Mouse (Mus musculus) erythroblast, embryonic 14.5 days (primary cell): ENCODE results near the gene Sec14l5. TPM values are rescaled to one million over a fixed set of nuclear protein-coding genes. Genes with fewer than 3 reads are reported as not detected.

ENCODE experiments used
- H3K27me3 ChIP-seq: 2 replicates; pipeline ENCODE4 v1.6.1; 2012; ENCODE audit warnings: inconsistent platforms; ENCODE audit not compliant: control insufficient read depth
- H3K36me3 ChIP-seq: 2 replicates; pipeline ENCODE4 v1.6.1; 2012; ENCODE audit warnings: mild to moderate bottlenecking, inconsistent platforms; ENCODE audit not compliant: control insufficient read depth
- H3K4me1 ChIP-seq: 2 replicates; pipeline ENCODE4 v1.6.1; 2012; ENCODE audit warnings: inconsistent platforms; ENCODE audit not compliant: control insufficient read depth
- H3K4me3 ChIP-seq: replicated peaks from 2 replicates; pipeline ENCODE3; 2012; ENCODE audit warnings: moderate library complexity, mild to moderate bottlenecking, inconsistent platforms
- H3K9me3 ChIP-seq: 2 replicates; pipeline ENCODE4 v1.6.1; 2012; ENCODE audit warnings: low read length, inconsistent platforms, mixed read lengths; ENCODE audit not compliant: control insufficient read depth
- GATA1 ChIP-seq: IDR thresholded peaks from 2 replicates; pipeline ENCODE4 v1.6.1; 2012; ENCODE audit warnings: low read length, inconsistent platforms, mixed read lengths
- TAL1 ChIP-seq: IDR thresholded peaks from 3 replicates; pipeline ENCODE4 v1.6.1; 2012; ENCODE audit warnings: low read length, inconsistent platforms, mixed read lengths
- polyA plus RNA-seq: library from polyadenylated mRNA; stranded (reverse); fragments of >175 nt; gene quantifications from 2 replicates; pipeline ENCODE4 v1.2.3, GENCODE M21; 2012

The Sec14l5 gene
- polyA plus RNA-seq, 1 experiment, result not detected

DNA sequence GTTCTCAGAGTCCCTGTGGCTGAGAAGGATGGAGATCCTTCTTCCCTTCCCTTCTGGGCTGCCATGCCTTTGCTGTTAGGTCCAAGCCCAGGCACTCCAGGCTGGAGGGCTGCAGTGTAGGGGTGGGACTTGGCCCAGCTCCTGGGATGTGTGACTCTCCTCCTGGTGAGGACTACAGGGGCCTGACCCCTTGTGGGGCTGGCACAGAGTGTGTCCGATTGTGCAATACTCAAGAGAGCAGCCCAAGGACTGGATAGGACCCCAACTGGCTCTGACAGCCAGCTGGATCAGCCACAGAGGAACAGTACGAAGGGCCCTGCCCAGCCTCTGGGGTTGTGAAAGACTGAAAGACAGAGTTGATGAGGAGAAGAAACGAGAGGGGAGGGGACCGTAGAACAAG, 16.1 kb upstream of the Sec14l5 start:
- no peaks in the 10 kb centered on the region for H3K9me3 ChIP-seq
- H3K36me3 ChIP-seq, result no peaks in the 10 kb centered on the region
- no peak overlapping the region for H3K4me3 ChIP-seq
- H3K27me3 ChIP-seq, result peaks cover 46% of the 10 kb centered on the region
- TF ChIP-seq GATA1 (no peak), TAL1 (no peak)
- no peaks in the 10 kb centered on the region for H3K4me1 ChIP-seq

- peaks cover 46% of the 10 kb centered on the region for H3K27me3 ChIP-seq
Measured at GRCm38 (mm10) chr16:5131251-5131922, 15.5 kb upstream of the Sec14l5 start.

DNA sequence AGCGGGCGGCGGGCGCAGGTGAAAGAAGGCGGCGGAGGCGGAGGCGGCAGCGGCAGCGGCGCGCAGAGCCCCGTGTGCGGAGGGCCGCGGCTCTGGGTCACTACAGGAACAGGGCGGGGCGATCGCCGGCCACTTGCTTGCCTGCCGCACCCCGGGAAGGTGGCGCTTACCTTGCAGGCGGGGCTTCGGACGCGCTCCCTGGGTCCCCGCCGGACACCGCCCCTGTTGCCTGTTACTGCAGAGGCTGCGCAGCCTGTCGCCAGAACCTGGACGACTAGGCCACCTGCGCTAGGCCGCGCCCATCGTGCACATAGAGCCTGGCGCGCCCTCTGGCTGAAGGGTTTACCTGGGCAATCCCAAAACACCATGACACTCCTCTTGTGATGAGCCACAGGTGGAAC, 14.5 kb upstream of the Sec14l5 start, which contains the start of gene Ppl:
Ppl (minus strand) TSS at position 21 of the 401 bp plus-strand sequence.
- Histone ChIP-seq H3K27me3 (peaks cover 46% of the 10 kb centered on the region), H3K4me1 (no peaks in the 10 kb centered on the region), H3K4me3 (peak within 1 kb of the TSS; percentile 47), H3K36me3 (no peaks in the 10 kb centered on the region), H3K9me3 (no peaks in the 10 kb centered on the region)
- no peak for TF ChIP-seq TAL1
- TF ChIP-seq GATA1, result no peak

More at GRCm38 (mm10) chr16:5131251-5131922, 15.5 kb upstream of the Sec14l5 start:
- peak overlapping the region; percentile 47 for H3K4me3 ChIP-seq
- TF ChIP-seq TAL1, result no peak
- no peak for TF ChIP-seq GATA1
- no peaks in the 10 kb centered on the region for H3K9me3 ChIP-seq
- no peaks in the 10 kb centered on the region for H3K4me1 ChIP-seq
- no peaks in the 10 kb centered on the region for H3K36me3 ChIP-seq

GRCm38 (mm10) chr16:5134623-5135330, 12.1 kb upstream of the Sec14l5 start:
- H3K4me3 ChIP-seq, result no peak overlapping the region
- no peak for TF ChIP-seq TAL1
- TF ChIP-seq GATA1, result no peak
- no peaks in the 10 kb centered on the region for H3K9me3 ChIP-seq
- no peaks in the 10 kb centered on the region for H3K4me1 ChIP-seq
- peaks cover 41% of the 10 kb centered on the region for H3K27me3 ChIP-seq
- no peaks in the 10 kb centered on the region for H3K36me3 ChIP-seq

DNA sequence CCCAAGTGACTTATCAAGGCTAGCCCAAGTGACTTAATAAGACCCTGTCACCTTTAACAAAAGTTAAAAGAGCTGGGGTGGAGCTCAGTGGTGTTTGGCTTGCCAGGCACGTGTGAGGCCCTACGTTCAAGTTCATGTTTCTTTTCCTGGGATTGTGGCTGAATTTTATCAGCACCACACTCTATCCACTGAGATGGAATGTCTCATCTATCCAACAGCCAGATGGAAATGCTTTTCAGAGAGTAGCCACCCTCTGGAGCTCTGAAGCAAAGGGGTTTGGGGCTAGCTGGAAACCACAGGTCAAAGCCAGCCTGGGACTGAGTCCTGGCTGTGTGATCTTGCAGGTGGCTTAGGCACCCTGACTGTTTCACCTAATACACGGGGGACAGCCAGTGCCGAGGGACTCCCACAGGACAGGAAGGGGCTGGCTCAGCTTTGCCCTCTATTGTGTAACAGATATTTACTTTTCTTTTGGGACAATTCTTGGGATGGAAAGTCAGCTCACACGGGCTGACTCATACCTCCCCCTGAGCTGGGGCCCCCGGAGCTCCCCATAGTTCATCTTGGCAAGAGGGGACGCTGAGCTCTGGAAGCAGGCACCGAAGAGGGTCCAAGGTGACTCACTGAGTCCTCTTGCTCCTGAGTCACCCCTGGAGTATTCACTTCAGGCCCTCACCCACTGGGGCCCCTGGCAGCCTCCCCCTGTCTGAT, 11.2 kb upstream of the Sec14l5 start:
- Histone ChIP-seq H3K36me3 (no peaks in the 10 kb centered on the region), H3K4me3 (no peak overlapping the region), H3K9me3 (no peaks in the 10 kb centered on the region), H3K4me1 (no peaks in the 10 kb centered on the region), H3K27me3 (peaks cover 34% of the 10 kb centered on the region)
- TF ChIP-seq GATA1 (no peak), TAL1 (no peak)

DNA sequence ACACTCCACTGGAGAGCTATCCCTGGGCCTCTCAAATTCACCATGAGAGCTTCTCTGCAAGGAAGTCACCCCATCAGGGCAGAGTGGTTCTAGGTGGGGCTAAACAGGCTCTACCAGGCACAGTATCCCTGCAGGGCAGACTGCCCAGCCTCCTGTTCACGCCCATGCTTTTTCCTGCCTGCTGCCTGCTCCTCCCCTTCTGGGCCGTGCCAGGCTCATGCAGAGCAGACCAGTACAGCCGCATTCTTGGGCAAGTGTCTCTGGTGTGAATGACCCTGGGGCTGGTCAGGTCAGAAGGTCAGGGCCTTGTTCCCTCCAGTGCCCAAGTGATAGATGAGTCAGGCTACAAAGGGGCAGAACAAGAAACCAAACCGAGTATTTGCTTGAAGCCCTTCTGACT, 10.4 kb upstream of the Sec14l5 start:
- TF ChIP-seq GATA1, result no peak
- no peak for TF ChIP-seq TAL1
- H3K27me3 ChIP-seq, result peaks cover 26% of the 10 kb centered on the region
- H3K9me3 ChIP-seq, result no peaks in the 10 kb centered on the region
- no peaks in the 10 kb centered on the region for H3K36me3 ChIP-seq
- H3K4me1 ChIP-seq, result no peaks in the 10 kb centered on the region
- no peak overlapping the region for H3K4me3 ChIP-seq

- no peaks in the 10 kb centered on the region for H3K36me3 ChIP-seq
- H3K4me1 ChIP-seq, result no peaks in the 10 kb centered on the region
- no peak overlapping the region for H3K4me3 ChIP-seq
- TF ChIP-seq TAL1 (no peak), GATA1 (no peak)
- peaks cover 20% of the 10 kb centered on the region for H3K27me3 ChIP-seq
- no peaks in the 10 kb centered on the region for H3K9me3 ChIP-seq
Measured at GRCm38 (mm10) chr16:5137006-5137540, 9.8 kb upstream of the Sec14l5 start.

DNA sequence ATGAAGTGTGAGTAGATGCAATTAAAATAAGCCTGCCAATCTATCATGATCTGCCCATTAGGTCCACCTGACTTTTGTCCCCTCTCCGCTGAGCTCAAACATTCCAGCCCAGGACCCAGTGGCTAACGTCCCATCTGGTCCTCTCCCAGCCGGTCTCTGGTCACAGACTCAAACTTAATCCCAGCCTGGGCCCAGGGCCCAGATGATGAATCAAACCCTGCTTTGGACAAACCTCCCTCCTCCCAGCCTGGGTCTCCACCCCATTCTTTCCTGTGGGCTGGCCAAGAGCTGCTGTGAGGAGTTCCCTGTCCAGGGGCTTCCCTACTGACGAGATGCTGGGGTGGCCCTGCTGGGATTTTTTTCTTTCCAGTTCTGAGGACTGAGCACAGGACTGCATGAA, 7.2 kb upstream of the Sec14l5 start:
- no peak for TF ChIP-seq TAL1
- no peaks in the 10 kb centered on the region for H3K27me3 ChIP-seq

DNA sequence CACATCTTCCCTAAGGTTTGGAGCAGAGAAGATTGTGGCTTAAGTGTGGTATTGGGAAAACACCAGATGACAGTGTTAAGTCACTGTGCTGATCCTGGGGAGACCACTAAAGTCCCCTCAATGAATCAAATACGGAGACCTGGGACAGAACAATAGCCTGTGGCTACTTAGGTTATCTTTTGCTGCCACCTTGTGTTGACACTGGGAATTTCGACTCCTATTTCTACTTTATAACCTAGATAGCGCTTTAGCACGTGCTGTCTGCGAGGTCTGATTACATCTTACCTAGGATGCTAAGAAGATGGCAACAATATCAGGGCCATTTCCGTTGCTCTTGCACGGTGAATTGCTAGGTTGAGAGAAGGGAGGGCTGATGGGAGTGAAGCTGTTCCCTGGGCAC, 1.3 kb upstream of the Sec14l5 start:
- Histone ChIP-seq H3K36me3 (no peaks in the 10 kb centered on the region), H3K4me3 (no peak overlapping the region), H3K9me3 (no peaks in the 10 kb centered on the region), H3K27me3 (peaks cover 23% of the 10 kb centered on the region), H3K4me1 (peaks cover 15% of the 10 kb centered on the region)
- TF ChIP-seq GATA1 (no peak), TAL1 (no peak)

More for the DNA sequence above, 7.2 kb upstream of the Sec14l5 start:
- Histone ChIP-seq H3K4me3 (no peak overlapping the region), H3K4me1 (no peaks in the 10 kb centered on the region), H3K36me3 (no peaks in the 10 kb centered on the region), H3K9me3 (no peaks in the 10 kb centered on the region)
